Mouse (Mus musculus) midbrain, embryonic 14.5 days (tissue): Measurements from ENCODE around the gene Patl2. TPM values are rescaled to one million over a fixed set of nuclear protein-coding genes. Genes with fewer than 3 reads are reported as not detected.

Experiments
- ATAC-seq: fragments of 200-750 bp; cut with Nextera tagmentation; 2 replicates; pipeline ENCODE4 v1.8.0; 2017; ENCODE audit warnings: moderate number of reproducible peaks, moderate library complexity; ENCODE audit not compliant: low FRiP score, low TSS enrichment
- DNase-seq: peaks from one replicate; pipeline ENCODE4 v3.0.0-alpha.2; 2015
- H3K27ac ChIP-seq: fragments of 300-500 bp; sonication (generic); replicated peaks from 2 replicates; pipeline ENCODE4 v1.5.1; 2014; ENCODE audit warnings: mild to moderate bottlenecking, low read depth, low read length, moderate library complexity
- H3K27me3 ChIP-seq: fragments of 300-500 bp; sonication (generic); 2 replicates; pipeline ENCODE4 v1.6.1; 2014; ENCODE audit warnings: low read length, control low read depth, mixed read lengths; ENCODE audit not compliant: control insufficient read depth, insufficient read depth
- H3K36me3 ChIP-seq: fragments of 300-500 bp; sonication (generic); 2 replicates; pipeline ENCODE4 v1.6.1; 2014; ENCODE audit warnings: low read length, control low read depth; ENCODE audit not compliant: control insufficient read depth, insufficient read depth
- H3K4me1 ChIP-seq: fragments of 300-500 bp; sonication (generic); 2 replicates; pipeline ENCODE4 v1.6.1; 2014; ENCODE audit warnings: mild to moderate bottlenecking, antibody characterized with exemption, low read length, control low read depth; ENCODE audit not compliant: control insufficient read depth, insufficient read depth
- H3K4me2 ChIP-seq: fragments of 300-500 bp; sonication (generic); 2 replicates; pipeline ENCODE4 v1.6.1; 2014; ENCODE audit warnings: mild to moderate bottlenecking, low read length, moderate library complexity
- H3K4me3 ChIP-seq: fragments of 300-500 bp; sonication (generic); replicated peaks from 2 replicates; pipeline ENCODE4 v1.5.1; 2014; ENCODE audit warnings: low read depth, low read length
- H3K9ac ChIP-seq: fragments of 300-500 bp; sonication (generic); replicated peaks from 2 replicates; pipeline ENCODE4 v1.6.1; 2014; ENCODE audit warnings: mild to moderate bottlenecking, low read length, moderate library complexity
- H3K9me3 ChIP-seq: fragments of 300-500 bp; sonication (generic); 2 replicates; pipeline ENCODE4 v1.6.1; 2016; ENCODE audit warnings: low read length, control low read depth, mixed read lengths; ENCODE audit not compliant: control insufficient read depth
- WGBS: fragments of 180-500 bp; shearing (Covaris S2); extraction: QIAGEN DNeasy Blood & Tissue Kit; methylation state at CpG from one replicate; pipeline ENCODE4 v1.1.7; 2014; 5-methylcytosine and 5-hydroxymethylcytosine counted together
- polyA plus RNA-seq: library from polyadenylated mRNA; unstranded; fragments of >200 nt; fragmentation: Nextera tagmentation; extraction: Ambion mirVana; gene quantifications from 2 replicates; pipeline ENCODE4 v1.2.1, GENCODE M21; 2014

The Patl2 gene
- polyA plus RNA-seq, 1 experiment from 2014 or later, result not detected

- no peaks in the 10 kb centered on the region for H3K4me1 ChIP-seq
- no peak overlapping the region for H3K27ac ChIP-seq
- WGBS, result 13% methylated on average over 4 of the region's 4 CpGs
- ATAC-seq (no peak), DNase-seq (no peak)
- H3K36me3 ChIP-seq, result no peaks in the 10 kb centered on the region
- H3K4me2 ChIP-seq, result no peak overlapping the region
- no peak overlapping the region for H3K9ac ChIP-seq
- H3K4me3 ChIP-seq, result no peak overlapping the region
- H3K9me3 ChIP-seq, result no peaks in the 10 kb centered on the region
- H3K27me3 ChIP-seq, result no peaks in the 10 kb centered on the region
Measured at GRCm38 (mm10) chr2:122161542-122161941, 24.4 kb downstream of the Patl2 start.

- H3K9me3 ChIP-seq, result no peaks in the 10 kb centered on the region
- no peak within 1 kb of the TSS for H3K27ac ChIP-seq
- no peak for ATAC-seq
- DNase-seq, result peak; percentile 86
- 37% methylated on average over 2 of the region's 2 CpGs for whole genome bisulfite sequencing
- H3K9ac ChIP-seq, result no peak within 1 kb of the TSS
- H3K4me2 ChIP-seq, result no peak within 1 kb of the TSS
- no peaks in the 10 kb centered on the region for H3K27me3 ChIP-seq
- no peaks in the 10 kb centered on the region for H3K36me3 ChIP-seq
- H3K4me3 ChIP-seq, result no peak within 1 kb of the TSS
- no peaks in the 10 kb centered on the region for H3K4me1 ChIP-seq
Measured at GRCm38 (mm10) chr2:122160680-122161079, 25.3 kb downstream of the Patl2 start, which contains the start of gene Trim69. TSS of gene Trim69 (plus strand) at chr2:122160700.

- ATAC-seq (no peak), DNase-seq (no peak)
- Histone ChIP-seq H3K9ac (no peak overlapping the region), H3K4me3 (no peak overlapping the region), H3K36me3 (no peaks in the 10 kb centered on the region), H3K27me3 (no peaks in the 10 kb centered on the region), H3K27ac (no peak overlapping the region), H3K4me1 (no peaks in the 10 kb centered on the region), H3K9me3 (no peaks in the 10 kb centered on the region), H3K4me2 (no peak overlapping the region)
- 89% methylated on average over 6 of the region's 6 CpGs for WGBS
Measured at GRCm38 (mm10) chr2:122159667-122160066, 26.3 kb downstream of the Patl2 start.

- 38% methylated on average over 6 of the region's 6 CpGs for WGBS
- no peak for DNase-seq
Measured at GRCm38 (mm10) chr2:122158362-122158802, 27.6 kb downstream of the Patl2 start.

GRCm38 (mm10) chr2:122157561-122157960 is 28.4 kb downstream of the Patl2 start:
- no peak for DNase-seq
- no peak for ATAC-seq
- no peak overlapping the region for H3K9ac ChIP-seq

More at GRCm38 (mm10) chr2:122158362-122158802, 27.6 kb downstream of the Patl2 start:
- Histone ChIP-seq H3K4me2 (no peak overlapping the region), H3K27me3 (no peaks in the 10 kb centered on the region), H3K27ac (no peak overlapping the region), H3K9ac (no peak overlapping the region), H3K4me1 (no peaks in the 10 kb centered on the region), H3K36me3 (no peaks in the 10 kb centered on the region), H3K4me3 (no peak overlapping the region), H3K9me3 (no peaks in the 10 kb centered on the region)
- ATAC-seq, result no peak

GRCm38 (mm10) chr2:122156051-122156700 is 29.8 kb downstream of the Patl2 start:
- Histone ChIP-seq H3K4me1 (no peaks in the 10 kb centered on the region), H3K27me3 (no peaks in the 10 kb centered on the region), H3K4me3 (no peak overlapping the region), H3K9ac (no peak overlapping the region), H3K4me2 (no peak overlapping the region), H3K27ac (no peak overlapping the region), H3K9me3 (no peaks in the 10 kb centered on the region), H3K36me3 (no peaks in the 10 kb centered on the region)
- no peak for DNase-seq
- 92% methylated on average over 4 of the region's 4 CpGs for WGBS
- ATAC-seq, result no peak

More at GRCm38 (mm10) chr2:122157561-122157960, 28.4 kb downstream of the Patl2 start:
- Histone ChIP-seq H3K4me1 (no peaks in the 10 kb centered on the region), H3K4me3 (no peak overlapping the region), H3K4me2 (no peak overlapping the region), H3K9me3 (no peaks in the 10 kb centered on the region), H3K27me3 (no peaks in the 10 kb centered on the region), H3K27ac (no peak overlapping the region), H3K36me3 (no peaks in the 10 kb centered on the region)

GRCm38 (mm10) chr2:122155292-122155691 is 30.7 kb downstream of the Patl2 start:
- no peak overlapping the region for H3K4me2 ChIP-seq
- H3K36me3 ChIP-seq, result no peaks in the 10 kb centered on the region
- no peaks in the 10 kb centered on the region for H3K27me3 ChIP-seq
- H3K4me3 ChIP-seq, result no peak overlapping the region
- WGBS, result 83% methylated on average over 2 of the region's 2 CpGs
- no peaks in the 10 kb centered on the region for H3K9me3 ChIP-seq
- no peak overlapping the region for H3K27ac ChIP-seq
- DNase-seq (no peak), ATAC-seq (no peak)
- no peaks in the 10 kb centered on the region for H3K4me1 ChIP-seq
- H3K9ac ChIP-seq, result no peak overlapping the region

- no peaks in the 10 kb centered on the region for H3K27me3 ChIP-seq
- H3K27ac ChIP-seq, result no peak overlapping the region
- no peak overlapping the region for H3K9ac ChIP-seq
- 86% methylated on average over 2 of the region's 2 CpGs for WGBS
- H3K4me1 ChIP-seq, result no peaks in the 10 kb centered on the region
- no peak overlapping the region for H3K4me2 ChIP-seq
- no peak overlapping the region for H3K4me3 ChIP-seq
- H3K36me3 ChIP-seq, result no peaks in the 10 kb centered on the region
- no peak for ATAC-seq
- DNase-seq, result no peak
- no peaks in the 10 kb centered on the region for H3K9me3 ChIP-seq
Measured at GRCm38 (mm10) chr2:122154479-122154878, 31.5 kb downstream of the Patl2 start.

GRCm38 (mm10) chr2:122153681-122154365 is 32.2 kb downstream of the Patl2 start:
- ATAC-seq (no peak), DNase-seq (no peak)
- H3K4me2 ChIP-seq, result no peak overlapping the region
- no peak overlapping the region for H3K4me3 ChIP-seq
- H3K4me1 ChIP-seq, result no peaks in the 10 kb centered on the region
- no peaks in the 10 kb centered on the region for H3K36me3 ChIP-seq
- 86% methylated on average over 6 of the region's 7 CpGs for WGBS
- H3K9ac ChIP-seq, result no peak overlapping the region
- no peak overlapping the region for H3K27ac ChIP-seq
- no peaks in the 10 kb centered on the region for H3K9me3 ChIP-seq
- no peaks in the 10 kb centered on the region for H3K27me3 ChIP-seq
